Mouse (Mus musculus): ENCODE results near the gene Tmc7.

DNA sequence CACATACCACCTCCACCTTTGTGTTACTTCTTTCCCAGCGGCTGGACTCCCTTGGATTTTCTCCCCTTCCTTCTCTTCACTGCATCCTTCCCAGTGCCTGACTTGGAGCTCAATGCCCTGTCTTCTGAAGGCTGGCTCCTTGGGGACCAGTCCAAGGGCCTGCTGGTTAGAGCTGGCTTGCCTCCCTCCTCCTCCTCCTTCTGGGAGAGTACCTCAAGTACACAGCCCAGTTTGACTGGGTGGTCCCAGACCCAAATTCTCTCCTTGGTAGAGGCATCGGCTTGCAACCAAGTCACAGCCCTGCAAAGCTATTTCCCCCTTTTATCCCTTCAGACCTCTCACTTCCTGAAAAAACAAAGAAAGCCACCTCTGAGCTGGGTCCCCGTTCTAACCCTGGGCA lies 6.3 kb downstream of the Tmc7 start:
- no peak for TF ChIP-seq CTCF (IDR thresholded peaks at IDR 0.05; ENCODE audit: low read depth)
- no peak for TF ChIP-seq EP300 (IDR thresholded peaks at IDR 0.05; ENCODE audit: low read depth)
